Mouse (Mus musculus): Measurements from ENCODE around the gene Acap3.

DNA sequence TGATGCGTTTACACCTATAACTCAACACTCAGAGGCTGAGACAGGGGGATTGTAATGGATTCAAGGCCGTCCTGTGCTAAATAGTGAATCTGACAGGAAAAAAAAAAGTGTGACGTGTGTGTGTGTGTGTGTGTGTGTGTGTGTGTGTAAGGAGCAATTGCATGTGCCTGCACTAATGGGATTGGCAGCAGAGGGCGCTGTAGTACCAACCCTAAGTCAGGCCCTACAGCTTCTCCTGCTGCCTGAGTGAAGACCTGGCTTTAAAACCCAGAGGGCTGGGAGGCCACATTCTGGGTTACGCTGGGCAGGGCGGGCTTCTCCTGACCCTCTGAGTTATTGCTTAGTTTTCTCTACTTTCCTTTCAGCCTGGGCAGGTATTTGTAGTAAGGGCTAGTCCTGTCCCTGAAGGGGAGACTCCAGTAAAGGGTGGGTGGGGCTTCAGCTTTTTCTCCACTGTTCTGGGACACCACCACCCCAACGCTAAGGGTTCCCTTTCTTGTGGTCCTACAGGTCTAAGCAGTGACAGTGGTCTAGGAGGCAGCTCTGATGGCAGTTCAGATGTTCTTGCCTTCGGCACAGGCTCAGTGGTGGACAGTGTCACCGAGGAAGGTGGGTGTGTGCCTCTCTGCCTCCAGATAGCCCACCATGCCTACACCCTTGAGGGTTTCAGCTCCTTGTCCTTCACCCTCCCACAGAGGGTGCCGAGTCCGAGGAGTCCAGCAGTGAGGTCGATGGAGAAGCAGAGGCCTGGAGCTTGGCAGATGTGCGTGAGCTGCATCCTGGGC is 12.9 kb downstream of the Acap3 start:
- TF ChIP-seq CTCF (IDR thresholded peaks at IDR 0.05; ENCODE audit: borderline replicate concordance, control insufficient read depth, extremely low read depth, insufficient read depth, low read length, poor library complexity) (no peak), POLR2A (IDR thresholded peaks at IDR 0.05; ENCODE audit: control insufficient read depth, extremely low read depth, insufficient read depth, low read length, poor library complexity) (no peak)
